Mouse (Mus musculus): ENCODE results near the gene Fbxl17. TPM values are rescaled to one million over a fixed set of nuclear protein-coding genes. Genes with fewer than 3 reads are reported as not detected.

Gene Fbxl17
- polyA plus RNA-seq, 1 experiment from 2014 or later = 17.4 TPM

DNA sequence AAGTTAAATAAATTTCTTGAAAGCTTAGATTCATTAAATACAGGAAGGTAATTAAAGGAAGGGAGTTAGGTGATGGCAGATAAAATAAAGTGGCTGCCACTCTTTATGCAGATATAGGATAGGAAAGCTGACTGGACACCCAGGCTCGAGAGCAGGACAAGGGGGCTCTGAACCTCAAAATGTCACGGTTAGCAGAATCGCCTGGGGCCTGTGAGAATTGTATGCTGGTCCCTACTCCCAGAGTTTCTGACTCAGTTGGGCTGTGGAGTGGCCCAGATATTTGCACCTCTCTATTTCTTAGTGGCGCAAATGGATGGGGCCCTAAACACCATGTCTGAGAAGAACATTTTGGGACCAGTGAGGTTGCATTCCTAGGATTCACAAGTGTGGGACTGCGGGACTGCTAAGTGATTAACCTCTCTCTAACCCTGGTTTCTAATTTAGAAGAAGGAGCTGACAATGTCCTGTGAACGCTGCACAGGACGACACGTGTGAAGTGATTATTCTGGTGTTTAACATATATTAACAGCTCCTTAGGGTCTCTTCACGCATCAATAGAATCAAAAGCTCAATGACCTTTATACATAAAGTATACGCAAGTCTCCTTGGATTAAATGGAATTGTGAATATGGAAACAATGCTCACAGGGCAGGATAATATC, 314.8 kb downstream of the Fbxl17 start:
- WGBS = 62% methylated on average over 10 of the region's 10 CpGs
- peaks cover 0 to 4% of the 10 kb centered on the region in 2 experiments; a peak in 1 of 4 replicates for H3K4me1 ChIP-seq (ENCODE audit: control insufficient read depth in 2 of 2, insufficient read depth in 2 of 2, low read length in 2 of 2)
- H3K4me3 ChIP-seq (ENCODE audit: control insufficient read depth in 1 of 2, insufficient read depth in 1 of 2, low read depth in 1 of 2, low read length in 2 of 2) = no peak overlapping the region
- H3K9ac ChIP-seq (ENCODE audit: low read length) = no peak overlapping the region
- H3K27ac ChIP-seq (replicated peaks in 1 of 2; ENCODE audit: control insufficient read depth in 1 of 2, insufficient read depth in 1 of 2, low read depth in 2 of 2, low read length in 2 of 2) = no peak overlapping the region
- H3K4me2 ChIP-seq (ENCODE audit: low read length) = no peak overlapping the region
- H3K27me3 ChIP-seq (ENCODE audit: control insufficient read depth, insufficient read depth, low read length) = no peaks in the 10 kb centered on the region
- no peaks in the 10 kb centered on the region for H3K36me3 ChIP-seq (ENCODE audit: control insufficient read depth, insufficient read depth, low read length)
- no peaks in the 10 kb centered on the region for H3K9me3 ChIP-seq (ENCODE audit: control insufficient read depth, low read length)
- no peak for ATAC-seq (ENCODE audit: insufficient number of reproducible peaks, insufficient read depth, low FRiP score, low read depth)

DNA sequence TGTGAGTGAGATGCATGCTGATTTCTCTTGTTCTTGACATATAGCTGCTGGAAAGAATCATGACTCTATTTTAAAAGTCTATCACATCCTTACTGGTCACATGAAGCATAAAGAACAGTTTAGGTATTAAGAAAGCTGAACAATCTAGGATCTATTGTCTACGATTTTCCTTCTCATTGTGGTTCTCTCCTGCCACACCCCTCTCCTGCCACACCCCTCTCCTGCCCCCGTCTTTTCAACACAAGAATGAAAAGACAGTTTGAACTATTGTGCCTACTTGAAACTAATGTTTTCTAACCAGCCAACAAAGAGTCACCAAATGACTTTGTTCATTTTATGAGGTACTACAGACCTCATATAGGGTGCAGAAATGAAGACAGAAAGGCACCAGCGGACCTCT, 316.4 kb downstream of the Fbxl17 start:
- H3K9ac ChIP-seq (ENCODE audit: low read length) = no peak overlapping the region
- no peaks in the 10 kb centered on the region for H3K27me3 ChIP-seq (ENCODE audit: control insufficient read depth, insufficient read depth, low read length)
- WGBS = 87% methylated on average over 3 of the region's 3 CpGs
- no peak overlapping the region for H3K4me2 ChIP-seq (ENCODE audit: low read length)
- H3K9me3 ChIP-seq (ENCODE audit: control insufficient read depth, low read length) = no peaks in the 10 kb centered on the region
- H3K4me3 ChIP-seq (ENCODE audit: control insufficient read depth in 1 of 2, insufficient read depth in 1 of 2, low read depth in 1 of 2, low read length in 2 of 2) = no peak overlapping the region
- H3K36me3 ChIP-seq (ENCODE audit: control insufficient read depth, insufficient read depth, low read length) = no peaks in the 10 kb centered on the region
- no peak overlapping the region for H3K27ac ChIP-seq (replicated peaks in 1 of 2; ENCODE audit: control insufficient read depth in 1 of 2, insufficient read depth in 1 of 2, low read depth in 2 of 2, low read length in 2 of 2)
- no peak for ATAC-seq (ENCODE audit: insufficient number of reproducible peaks, insufficient read depth, low FRiP score, low read depth)
- H3K4me1 ChIP-seq (ENCODE audit: control insufficient read depth in 2 of 2, insufficient read depth in 2 of 2, low read length in 2 of 2) = peaks cover 0 to 4% of the 10 kb centered on the region in 2 experiments; a peak in 1 of 4 replicates

DNA sequence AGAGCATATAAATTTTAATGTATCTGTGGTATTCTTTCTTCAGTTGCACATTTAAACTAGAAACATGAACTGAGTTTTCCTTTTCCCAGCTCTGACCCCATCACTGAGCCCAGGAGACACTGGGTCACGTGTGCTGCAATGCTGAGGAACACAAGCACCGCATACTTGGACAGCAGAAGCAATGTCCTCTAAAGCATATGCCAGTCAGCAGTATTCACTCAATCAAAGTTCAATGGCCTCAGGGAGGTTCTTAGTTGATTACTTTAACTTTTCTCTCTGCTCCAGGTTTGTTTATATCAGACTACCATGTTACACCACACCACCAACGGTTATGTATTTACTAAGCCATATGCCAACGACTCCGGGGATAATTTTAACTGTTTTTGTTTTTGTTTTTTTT, 318.2 kb downstream of the Fbxl17 start:
- Histone ChIP-seq H3K4me3 (ENCODE audit: control insufficient read depth in 1 of 2, insufficient read depth in 1 of 2, low read depth in 1 of 2, low read length in 2 of 2) (no peak overlapping the region), H3K36me3 (ENCODE audit: control insufficient read depth, insufficient read depth, low read length) (no peaks in the 10 kb centered on the region), H3K4me1 (ENCODE audit: control insufficient read depth in 2 of 2, insufficient read depth in 2 of 2, low read length in 2 of 2) (peaks cover 0 to 4% of the 10 kb centered on the region in 2 experiments; a peak in 1 of 4 replicates), H3K9ac (ENCODE audit: low read length) (no peak overlapping the region), H3K9me3 (ENCODE audit: control insufficient read depth, low read length) (no peaks in the 10 kb centered on the region), H3K27ac (replicated peaks in 1 of 2; ENCODE audit: control insufficient read depth in 1 of 2, insufficient read depth in 1 of 2, low read depth in 2 of 2, low read length in 2 of 2) (no peak overlapping the region), H3K27me3 (ENCODE audit: control insufficient read depth, insufficient read depth, low read length) (no peaks in the 10 kb centered on the region), H3K4me2 (ENCODE audit: low read length) (no peak overlapping the region)
- ATAC-seq (ENCODE audit: insufficient number of reproducible peaks, insufficient read depth, low FRiP score, low read depth) = no peak
- 92% methylated on average over 5 of the region's 5 CpGs for WGBS

DNA sequence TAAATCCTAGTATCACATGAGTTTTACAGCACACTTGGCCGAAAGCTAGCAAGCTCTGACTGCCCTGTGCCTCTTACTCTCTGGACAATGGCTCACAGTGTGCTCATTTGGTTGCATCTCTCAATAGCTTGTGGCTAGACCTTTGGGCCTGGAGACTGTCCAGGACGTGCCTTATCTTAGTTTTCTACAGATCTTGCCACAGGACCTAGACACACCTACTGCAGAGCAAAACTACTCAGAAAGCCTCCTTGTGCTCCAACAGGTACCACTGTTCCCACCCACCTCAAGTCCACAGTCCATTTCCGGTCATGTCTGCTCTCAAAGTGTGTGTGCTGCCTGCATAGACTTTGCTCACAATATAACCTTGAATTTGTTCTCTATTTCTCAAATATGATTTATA, 319.8 kb downstream of the Fbxl17 start:
- H3K4me1 ChIP-seq (ENCODE audit: control insufficient read depth in 2 of 2, insufficient read depth in 2 of 2, low read length in 2 of 2) = no peaks in the 10 kb centered on the region

DNA sequence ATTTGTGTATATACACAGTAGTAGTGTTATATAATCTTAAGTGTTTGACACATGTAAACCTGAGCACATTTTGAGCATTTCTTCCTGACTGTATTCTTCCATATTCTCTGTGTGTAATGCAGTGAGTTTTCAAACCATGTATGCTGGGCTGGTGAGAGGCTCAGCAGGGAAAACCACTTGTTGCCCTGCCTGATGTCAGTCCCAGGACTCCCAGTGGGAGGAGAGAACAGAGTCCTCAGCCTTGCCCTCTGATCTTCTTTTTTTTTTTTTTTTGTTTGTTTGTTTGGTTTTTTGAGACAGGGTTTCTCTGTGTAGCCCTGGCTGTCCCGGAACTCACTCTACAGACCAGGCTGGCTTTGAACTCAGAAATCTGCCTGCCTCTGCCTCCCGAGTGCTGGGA, 321.5 kb downstream of the Fbxl17 start:
- WGBS = 92% methylated on average over 2 of the region's 2 CpGs

More for the DNA sequence above, 319.8 kb downstream of the Fbxl17 start:
- Histone ChIP-seq H3K9me3 (ENCODE audit: control insufficient read depth, low read length) (no peaks in the 10 kb centered on the region), H3K9ac (ENCODE audit: low read length) (no peak overlapping the region), H3K4me3 (ENCODE audit: control insufficient read depth in 1 of 2, insufficient read depth in 1 of 2, low read depth in 1 of 2, low read length in 2 of 2) (no peak overlapping the region), H3K36me3 (ENCODE audit: control insufficient read depth, insufficient read depth, low read length) (no peaks in the 10 kb centered on the region), H3K27me3 (ENCODE audit: control insufficient read depth, insufficient read depth, low read length) (no peaks in the 10 kb centered on the region), H3K27ac (replicated peaks in 1 of 2; ENCODE audit: control insufficient read depth in 1 of 2, insufficient read depth in 1 of 2, low read depth in 2 of 2, low read length in 2 of 2) (no peak overlapping the region), H3K4me2 (ENCODE audit: low read length) (no peak overlapping the region)
- no peak for ATAC-seq (ENCODE audit: insufficient number of reproducible peaks, insufficient read depth, low FRiP score, low read depth)
- WGBS = 77% methylated on average over 3 of the region's 3 CpGs

DNA sequence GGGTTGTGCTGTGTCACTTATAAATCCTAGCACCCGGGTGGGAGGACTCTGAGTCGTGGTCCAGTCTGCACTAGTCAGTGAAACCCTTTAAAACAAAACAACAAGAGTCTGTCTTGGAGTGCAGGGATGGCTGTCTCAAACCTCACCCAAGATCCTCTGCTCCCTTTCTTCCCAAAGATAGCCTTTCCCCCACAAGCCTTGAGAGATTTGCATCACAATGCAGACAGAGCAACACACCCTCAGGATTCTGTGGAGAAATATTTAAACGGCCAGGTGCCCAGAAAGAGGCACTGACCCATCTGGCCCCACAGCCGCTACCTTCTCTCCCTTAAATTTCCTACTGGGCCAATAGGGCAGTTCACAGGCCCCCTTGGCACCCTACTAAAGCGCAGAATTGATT, 323.4 kb downstream of the Fbxl17 start:
- H3K9me3 ChIP-seq (ENCODE audit: control insufficient read depth, low read length) = no peaks in the 10 kb centered on the region
- no peak overlapping the region for H3K4me3 ChIP-seq (ENCODE audit: control insufficient read depth in 1 of 2, insufficient read depth in 1 of 2, low read depth in 1 of 2, low read length in 2 of 2)
- 76% methylated on average over 5 of the region's 5 CpGs for WGBS
- no peaks in the 10 kb centered on the region for H3K36me3 ChIP-seq (ENCODE audit: control insufficient read depth, insufficient read depth, low read length)
- H3K9ac ChIP-seq (ENCODE audit: low read length) = no peak overlapping the region
- H3K4me2 ChIP-seq (ENCODE audit: low read length) = no peak overlapping the region
- H3K27me3 ChIP-seq (ENCODE audit: control insufficient read depth, insufficient read depth, low read length) = no peaks in the 10 kb centered on the region
- no peaks in the 10 kb centered on the region for H3K4me1 ChIP-seq (ENCODE audit: control insufficient read depth in 2 of 2, insufficient read depth in 2 of 2, low read length in 2 of 2)
- H3K27ac ChIP-seq (replicated peaks in 1 of 2; ENCODE audit: control insufficient read depth in 1 of 2, insufficient read depth in 1 of 2, low read depth in 2 of 2, low read length in 2 of 2) = no peak overlapping the region
- no peak for ATAC-seq (ENCODE audit: insufficient number of reproducible peaks, insufficient read depth, low FRiP score, low read depth)

More for the DNA sequence above, 321.5 kb downstream of the Fbxl17 start:
- no peaks in the 10 kb centered on the region for H3K27me3 ChIP-seq (ENCODE audit: control insufficient read depth, insufficient read depth, low read length)
- H3K4me1 ChIP-seq (ENCODE audit: control insufficient read depth in 2 of 2, insufficient read depth in 2 of 2, low read length in 2 of 2) = no peaks in the 10 kb centered on the region
- no peak overlapping the region for H3K4me2 ChIP-seq (ENCODE audit: low read length)
- H3K4me3 ChIP-seq (ENCODE audit: control insufficient read depth in 1 of 2, insufficient read depth in 1 of 2, low read depth in 1 of 2, low read length in 2 of 2) = no peak overlapping the region
- no peak for ATAC-seq (ENCODE audit: insufficient number of reproducible peaks, insufficient read depth, low FRiP score, low read depth)
- H3K9ac ChIP-seq (ENCODE audit: low read length) = no peak overlapping the region
- H3K36me3 ChIP-seq (ENCODE audit: control insufficient read depth, insufficient read depth, low read length) = no peaks in the 10 kb centered on the region
- H3K9me3 ChIP-seq (ENCODE audit: control insufficient read depth, low read length) = no peaks in the 10 kb centered on the region
- H3K27ac ChIP-seq (replicated peaks in 1 of 2; ENCODE audit: control insufficient read depth in 1 of 2, insufficient read depth in 1 of 2, low read depth in 2 of 2, low read length in 2 of 2) = no peak overlapping the region

DNA sequence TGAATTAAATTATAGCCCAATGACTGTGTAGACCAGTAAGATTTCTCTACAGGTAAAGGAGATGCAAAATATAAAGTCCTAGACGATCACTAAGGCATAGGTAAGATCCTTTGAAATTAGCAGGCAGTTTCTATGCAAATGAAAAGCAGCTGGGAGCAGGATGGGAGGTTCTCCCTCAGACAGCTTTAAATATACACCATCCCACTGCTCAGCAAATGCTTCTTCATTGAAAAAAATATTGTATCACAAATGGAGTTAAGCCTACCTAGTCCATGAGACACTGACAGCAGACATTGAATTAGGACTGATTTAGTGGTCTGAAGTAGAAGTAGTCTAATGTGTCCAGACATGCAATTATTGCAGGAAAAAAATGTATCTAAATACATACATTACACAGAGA, 327.1 kb downstream of the Fbxl17 start:
- no peak for ATAC-seq (ENCODE audit: insufficient number of reproducible peaks, insufficient read depth, low FRiP score, low read depth)
- Histone ChIP-seq H3K4me1 (ENCODE audit: control insufficient read depth in 2 of 2, insufficient read depth in 2 of 2, low read length in 2 of 2) (no peaks in the 10 kb centered on the region; a peak in 1 of 4 replicates), H3K27me3 (ENCODE audit: control insufficient read depth, insufficient read depth, low read length) (no peaks in the 10 kb centered on the region), H3K27ac (replicated peaks in 1 of 2; ENCODE audit: control insufficient read depth in 1 of 2, insufficient read depth in 1 of 2, low read depth in 2 of 2, low read length in 2 of 2) (no peak overlapping the region), H3K9me3 (ENCODE audit: control insufficient read depth, low read length) (no peaks in the 10 kb centered on the region), H3K36me3 (ENCODE audit: control insufficient read depth, insufficient read depth, low read length) (no peaks in the 10 kb centered on the region), H3K9ac (ENCODE audit: low read length) (no peak overlapping the region), H3K4me2 (ENCODE audit: low read length) (no peak overlapping the region), H3K4me3 (ENCODE audit: control insufficient read depth in 1 of 2, insufficient read depth in 1 of 2, low read depth in 1 of 2, low read length in 2 of 2) (no peak overlapping the region)
- WGBS = 71% methylated on average over 1 of the region's 1 CpGs

Measured in heart, embryonic 14.5 days (tissue).